ENCODE assay signal across 16 mouse cellular contexts in genomic region chr14:16314842-16315241, GRCm38 (mm10). TPM values are rescaled to one million over a fixed set of nuclear protein-coding genes. Genes with fewer than 3 reads are reported as not detected.
DNase-seq lines count a peak whose midpoint lies in the region; ATAC-seq and TF ChIP-seq lines count a peak whose summit lies in the region.
"Had no signal": no experiment of that assay in that cellular context is flagged by ENCODE, and none has a peak within 500 bp of the region (broad histone marks: within the 10 kb centered on the region; RNA-seq: fewer than 3 reads in every experiment).

No protein-coding gene starts in this region.

- H3K4me3 ChIP-seq in gastrocnemius, adult 2 months, result no peak overlapping the region
- H3K4me3 ChIP-seq in limb, embryonic 13.5 days, result no peak overlapping the region
- H3K4me3 ChIP-seq in limb, embryonic 10.5 days, result no peak overlapping the region
- no peak overlapping the region for H3K4me3 ChIP-seq in liver, embryonic 16.5 days (ENCODE audit: low read depth, low read length)
- H3K4me3 ChIP-seq: embryonic facial prominence, embryonic 12.5 days; hindbrain, embryonic 15.5 days had no signal

- peak; percentile 80 for ATAC-seq in limb, embryonic 13.5 days (ENCODE audit: low FRiP score, low read depth)
- ATAC-seq in erythroblast, adult 5-6 weeks (replicated peaks; ENCODE audit: low FRiP score, poor library complexity, severe bottlenecking), result 0 out of 2 replicates have a peak, but pooled peaks have one; percentile 26
- peak; percentile 80 for ATAC-seq in liver, embryonic 16.5 days (ENCODE audit: low read depth)
- ATAC-seq: forebrain, embryonic 14.5 days had no signal

- WGBS in limb, embryonic 13.5 days, result 76% methylated on average over 2 of the region's 2 CpGs
- WGBS in limb, embryonic 10.5 days, result 92% methylated on average over 2 of the region's 2 CpGs
- 53% methylated on average over 2 of the region's 2 CpGs for WGBS in liver, embryonic 16.5 days (ENCODE audit: insufficient replicate concordance)

- no peak for TF ChIP-seq CTCF in gastrocnemius, adult 2 months (IDR thresholded peaks at IDR 0.05)

- H3K27me3 ChIP-seq in limb, embryonic 13.5 days, result no peaks in the 10 kb centered on the region
- no peaks in the 10 kb centered on the region for H3K27me3 ChIP-seq in limb, embryonic 10.5 days (ENCODE audit: low read depth, poor library complexity, severe bottlenecking)
- no peaks in the 10 kb centered on the region for H3K27me3 ChIP-seq in liver, embryonic 16.5 days (ENCODE audit: control insufficient read depth, insufficient read depth, low read depth, low read length)
- H3K27me3 ChIP-seq: embryonic facial prominence, embryonic 12.5 days; hindbrain, embryonic 15.5 days had no signal

- no peaks in the 10 kb centered on the region for H3K9me3 ChIP-seq in limb, embryonic 13.5 days
- H3K9me3 ChIP-seq in limb, embryonic 10.5 days (replicated peaks), result no peaks in the 10 kb centered on the region
- no peaks in the 10 kb centered on the region for H3K9me3 ChIP-seq in liver, embryonic 16.5 days (replicated peaks; ENCODE audit: control insufficient read depth, low read length)
- H3K9me3 ChIP-seq: embryonic facial prominence, embryonic 12.5 days; hindbrain, embryonic 15.5 days had no signal

- peak overlapping the region; percentile 35; the same call in 1 of the 2 replicates for H3K27ac ChIP-seq in gastrocnemius, adult 2 months
- no peak overlapping the region for H3K27ac ChIP-seq in limb, embryonic 13.5 days
- no peak overlapping the region for H3K27ac ChIP-seq in limb, embryonic 10.5 days
- no peak overlapping the region for H3K27ac ChIP-seq in liver, embryonic 16.5 days (ENCODE audit: low read length)
- H3K27ac ChIP-seq: embryonic facial prominence, embryonic 12.5 days; macrophage had no signal

- intact Hi-C loops in gastrocnemius, adult 2 months (cut with DNase I), result no loop called here
- intact Hi-C loops in gastrocnemius, postnatal 14 days (cut with DNase I; ENCODE audit: low total_unique reads), result no loop called here

- no peak overlapping the region for H3K4me2 ChIP-seq in limb, embryonic 13.5 days (replicated peaks)
- no peak overlapping the region for H3K4me2 ChIP-seq in liver, embryonic 16.5 days (ENCODE audit: low read depth, low read length)
- H3K4me2 ChIP-seq: embryonic facial prominence, embryonic 12.5 days; heart, embryonic 11.5 days; hindbrain, embryonic 15.5 days had no signal

- H3K36me3 ChIP-seq in limb, embryonic 13.5 days, result peaks cover 3% of the 10 kb centered on the region; the same call in 1 of the 2 replicates
- no peaks in the 10 kb centered on the region for H3K36me3 ChIP-seq in limb, embryonic 10.5 days
- no peaks in the 10 kb centered on the region for H3K36me3 ChIP-seq in liver, embryonic 16.5 days (ENCODE audit: control insufficient read depth, insufficient read depth)
- H3K36me3 ChIP-seq: embryonic facial prominence, embryonic 12.5 days; hindbrain, embryonic 15.5 days had no signal

- H3K4me1 ChIP-seq in limb, embryonic 13.5 days, result peaks cover 10% of the 10 kb centered on the region
- H3K4me1 ChIP-seq in limb, embryonic 10.5 days, result peaks cover 5% of the 10 kb centered on the region; the same call in 1 of the 2 replicates
- peaks cover 2% of the 10 kb centered on the region; the same call in 1 of the 2 replicates for H3K4me1 ChIP-seq in liver, embryonic 16.5 days (ENCODE audit: control insufficient read depth, low read depth, low read length)
- H3K4me1 ChIP-seq: embryonic facial prominence, embryonic 12.5 days; hindbrain, embryonic 15.5 days had no signal

- no peak for DNase-seq in gastrocnemius, adult 2 months
- no peak for DNase-seq in gastrocnemius, postnatal 14 days
- DNase-seq in limb, embryonic 10.5 days (ENCODE audit: low spot score), result no peak
- no peak for DNase-seq in B cell, adult 2 months
- no peak for DNase-seq in adrenal gland, postnatal 10 days
- DNase-seq: adrenal gland, adult 2 months; cerebellum, postnatal 14 days; layer of hippocampus, adult 9-11 months had no signal

- H3K9ac ChIP-seq in limb, embryonic 13.5 days, result no peak overlapping the region
- no peak overlapping the region for H3K9ac ChIP-seq in liver, embryonic 16.5 days (ENCODE audit: low read depth, low read length)
- H3K9ac ChIP-seq: embryonic facial prominence, embryonic 12.5 days; hindbrain, embryonic 15.5 days had no signal

RNA-seq across cellular contexts. Expression of gene Top2b, which starts 50.1 kb away (rescaled TPM):
- 10 to 100 TPM; 29.4 to 35.4 TPM for total RNA-seq in gastrocnemius, adult 2 months (2021)
- total RNA-seq in gastrocnemius, postnatal 14 days (2021), result 10 to 100 TPM; 38.9 to 50.6 TPM
- polyA plus RNA-seq in limb, embryonic 13.5 days (2015; fragmentation: Nextera tagmentation; extraction: Ambion mirVana), result 66.0 and 69.8 TPM in 2 replicates
- polyA plus RNA-seq in limb, embryonic 10.5 days (2016; fragmentation: Nextera tagmentation; extraction: Ambion mirVana), result 65.6 and 83.7 TPM in 2 replicates
- total RNA-seq in erythroblast, adult 5-6 weeks (2015; ENCODE audit: low replicate concordance), result 41.8 and 57.5 TPM in 2 replicates
- total RNA-seq in erythroblast, adult 5-6 weeks (2017; ENCODE audit: low replicate concordance), result 82.1 and 149 TPM in 2 replicates
- 12.5 and 13.6 TPM in 2 replicates for polyA plus RNA-seq in liver, embryonic 16.5 days (2015; fragmentation: Nextera tagmentation; extraction: Ambion mirVana)
- total RNA-seq in adrenal gland, postnatal 10 days (2021), result 10 to 100 TPM; 83.5 to 88.6 TPM

Comparison
In these comparisons a context has a peak if more than half of its experiments do, and no peak if none do; other contexts are left out.
1. ATAC-seq: peak in every context shown above with its lines; median percentile 80 in limb, embryonic 13.5 days; 80 in liver, embryonic 16.5 days; 26 in erythroblast, adult 5-6 weeks.